Mouse (Mus musculus) left cerebral cortex, adult 11 months (tissue): ENCODE measurements around the gene Tac4.
A peak's percentile ranks its signal among the peaks of the same experiment; 100 is the strongest.

ENCODE experiments used
- DNase-seq: peaks from one replicate; pipeline ENCODE4 v3.0.0; 2022; ENCODE audit warnings: low spot score

Tac4 gene

DNA sequence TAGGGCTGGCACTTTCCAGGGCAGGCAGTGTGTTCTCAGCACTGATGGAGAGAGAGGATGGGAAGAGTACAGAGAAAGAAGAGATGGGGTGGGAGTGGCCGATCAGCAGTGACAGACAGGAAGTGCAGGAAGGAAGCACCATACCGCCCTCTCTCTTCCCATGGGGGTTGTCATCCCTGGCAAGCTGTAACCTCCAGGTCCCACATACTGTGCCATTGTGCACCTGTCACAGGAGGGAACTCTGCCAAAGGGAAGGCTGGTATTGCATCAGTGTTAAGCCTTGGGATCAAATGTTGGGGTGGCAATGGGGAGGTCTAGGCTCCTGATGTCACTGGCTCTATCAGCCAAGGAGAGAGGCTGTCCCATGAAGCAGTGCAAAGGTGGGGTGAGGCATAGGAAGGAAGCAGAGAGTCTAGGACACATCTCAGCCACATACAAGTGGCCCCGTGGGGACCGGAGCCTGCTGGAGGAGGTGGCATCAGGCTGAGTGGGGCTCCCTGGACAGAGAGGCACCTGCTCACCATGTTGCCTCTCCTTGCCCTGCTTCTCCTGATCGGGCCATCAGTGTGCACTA is at the start of gene Tac4:
Gene Tac4 (plus strand): TSS at position 352 of the 574 bp plus-strand sequence.
- no peak for DNase-seq

DNA sequence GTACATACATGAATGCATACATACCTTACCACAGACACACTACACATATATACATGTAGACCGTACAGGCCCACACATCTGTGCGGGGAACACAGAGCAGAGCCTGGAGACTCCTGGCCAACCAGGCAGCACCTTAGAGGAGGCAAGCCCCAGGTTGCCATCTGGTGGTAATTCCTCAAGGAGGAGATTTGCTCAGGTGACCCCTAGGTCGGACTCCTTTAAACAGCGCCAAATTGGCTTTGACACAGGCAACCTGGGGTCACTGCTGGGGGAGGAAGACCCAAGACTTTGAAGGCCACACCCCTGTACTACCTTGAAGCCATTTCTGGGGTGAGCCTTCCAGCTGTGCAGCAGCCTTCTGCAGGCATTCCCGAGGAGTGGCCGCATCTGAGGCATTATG is 47.7 kb upstream of the Tac4 start:
- no peak for DNase-seq

DNA sequence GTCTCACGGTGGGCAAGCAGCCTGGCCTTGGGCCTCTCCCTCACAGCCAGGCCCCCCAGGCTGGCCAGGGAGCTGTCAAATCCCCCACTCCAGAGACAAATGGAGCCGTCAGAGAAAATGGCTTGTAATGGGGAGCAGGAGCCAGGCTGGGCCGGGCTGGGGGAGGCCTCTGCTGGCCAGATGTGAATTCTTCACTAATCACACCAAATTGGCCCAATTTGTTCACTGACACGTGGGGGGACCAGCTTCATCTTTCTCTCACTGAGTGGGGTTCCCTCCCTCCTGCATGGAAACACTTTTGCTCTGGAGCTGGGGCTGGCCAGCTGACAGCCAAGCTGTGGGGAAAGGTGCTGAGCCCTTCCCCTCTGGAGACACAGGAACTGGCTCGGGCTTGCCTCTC is 47.0 kb upstream of the Tac4 start:
- no peak for DNase-seq

DNA sequence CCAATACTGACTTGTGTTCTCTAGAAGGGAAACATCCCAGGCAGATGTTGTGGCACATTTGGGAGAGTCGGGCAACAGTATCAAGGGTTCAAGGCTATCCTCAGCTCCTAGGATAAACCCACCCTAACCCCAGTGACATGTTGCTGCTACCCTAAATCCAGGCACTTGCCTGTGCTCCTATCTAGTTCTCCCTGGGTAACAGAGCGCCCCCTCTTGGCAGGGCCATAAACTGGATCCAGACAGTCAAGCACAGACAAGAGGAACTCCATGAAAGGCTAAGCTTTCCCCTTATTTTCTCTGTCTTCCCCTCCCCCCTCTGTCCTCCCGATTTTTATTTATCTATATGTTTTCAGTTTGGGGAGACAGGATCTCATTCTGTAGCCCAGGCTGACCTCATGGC is 45.1 kb upstream of the Tac4 start:
- no peak for DNase-seq

DNA sequence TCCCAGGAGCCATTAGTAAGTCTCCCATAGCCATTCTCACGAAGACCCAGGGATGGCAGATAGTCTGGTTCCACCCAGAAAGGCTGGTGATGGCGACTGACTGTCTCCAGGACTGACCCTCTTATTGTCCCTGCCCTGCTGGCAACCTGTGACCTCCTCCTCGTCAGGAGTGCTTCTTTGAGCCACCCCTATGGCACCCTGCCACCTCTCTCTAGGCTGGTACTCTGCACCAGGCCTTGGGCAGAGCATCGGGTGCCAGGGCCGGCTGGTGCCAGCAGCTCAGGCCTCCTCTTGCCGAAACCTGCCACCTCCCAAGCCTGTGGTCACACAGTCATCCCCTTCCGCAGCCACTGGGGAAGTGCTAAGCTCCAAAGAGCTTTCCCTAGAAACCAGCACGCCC is 42.2 kb upstream of the Tac4 start:
- DNase-seq = no peak

DNA sequence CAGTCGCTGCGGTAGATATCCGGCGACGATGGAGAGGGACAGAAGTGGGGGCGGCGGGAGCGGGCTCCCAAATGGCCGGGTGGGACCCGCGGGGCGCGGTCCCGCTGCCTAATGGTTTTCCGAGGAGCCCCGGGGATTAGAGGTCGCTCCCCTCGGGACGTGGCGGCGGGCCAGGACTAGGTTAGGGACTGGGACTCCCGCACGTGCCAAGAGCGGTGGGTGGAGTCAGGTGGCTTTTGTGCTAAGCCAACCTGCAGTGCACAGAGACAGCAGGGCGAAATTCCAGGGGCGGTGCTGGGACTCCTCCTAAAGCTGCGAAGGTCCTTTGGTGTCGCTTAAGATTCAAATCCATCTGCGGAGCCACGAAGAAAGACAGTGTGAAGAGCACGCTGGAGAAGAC is 37.9 kb upstream of the Tac4 start:
- DNase-seq = no peak

DNA sequence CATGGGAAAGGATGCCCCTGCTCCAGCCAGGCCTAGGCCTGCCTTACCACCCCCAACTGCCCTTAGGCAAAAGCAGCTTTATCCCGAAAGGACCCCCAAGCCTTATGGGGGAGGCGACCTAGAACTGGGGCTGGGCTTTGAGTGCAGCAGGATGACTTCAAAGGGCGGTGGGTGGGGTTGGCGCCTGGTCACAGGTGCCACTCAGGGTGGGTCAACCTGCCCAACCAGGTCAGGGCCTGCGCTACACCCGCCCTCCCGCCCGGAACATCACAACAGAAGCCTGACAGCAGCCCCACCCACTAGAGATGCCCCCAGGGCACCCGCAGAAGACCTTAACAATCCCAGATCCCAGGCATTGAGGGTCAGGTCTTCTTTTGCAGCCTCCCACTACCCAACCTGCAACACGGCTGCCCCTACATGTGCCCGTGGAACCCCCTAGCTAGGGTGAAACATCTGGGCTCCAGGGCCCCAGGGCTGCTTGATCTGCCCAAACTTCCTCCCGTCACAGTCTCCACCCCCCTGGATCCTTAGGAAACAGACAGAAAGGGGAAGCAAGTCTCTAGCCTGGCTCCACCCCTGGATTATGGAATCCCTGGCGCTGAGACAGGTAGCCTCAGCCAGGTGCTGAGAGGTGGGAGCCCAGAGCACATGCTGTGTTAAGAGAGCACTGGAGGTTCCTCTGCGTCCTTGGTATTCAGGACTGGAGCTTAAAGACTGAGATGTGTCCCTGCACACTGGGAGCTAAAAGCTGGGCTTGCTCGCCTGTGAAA is 37.0 kb upstream of the Tac4 start:
- DNase-seq = no peak

DNA sequence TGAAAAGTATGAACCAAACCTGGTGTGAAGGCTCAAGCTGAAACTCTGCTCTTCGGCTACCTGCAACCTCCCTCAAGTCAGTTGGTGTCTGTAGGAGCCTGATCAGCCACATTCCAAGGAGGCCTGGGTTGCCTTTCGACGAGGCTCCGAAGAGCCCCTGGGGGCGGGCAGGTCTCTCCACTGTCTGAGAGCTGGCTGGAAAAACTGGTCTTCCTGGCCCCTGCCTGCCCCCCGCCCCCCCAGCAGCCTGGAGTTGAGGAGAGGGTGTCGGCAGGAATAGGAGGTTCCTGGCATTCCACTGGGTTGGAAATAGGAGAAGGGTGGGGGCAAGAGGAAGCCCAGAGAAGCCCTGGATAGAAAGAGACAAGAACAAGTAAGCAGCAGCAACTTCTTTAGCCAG is 35.9 kb upstream of the Tac4 start:
- DNase-seq = no peak

DNA sequence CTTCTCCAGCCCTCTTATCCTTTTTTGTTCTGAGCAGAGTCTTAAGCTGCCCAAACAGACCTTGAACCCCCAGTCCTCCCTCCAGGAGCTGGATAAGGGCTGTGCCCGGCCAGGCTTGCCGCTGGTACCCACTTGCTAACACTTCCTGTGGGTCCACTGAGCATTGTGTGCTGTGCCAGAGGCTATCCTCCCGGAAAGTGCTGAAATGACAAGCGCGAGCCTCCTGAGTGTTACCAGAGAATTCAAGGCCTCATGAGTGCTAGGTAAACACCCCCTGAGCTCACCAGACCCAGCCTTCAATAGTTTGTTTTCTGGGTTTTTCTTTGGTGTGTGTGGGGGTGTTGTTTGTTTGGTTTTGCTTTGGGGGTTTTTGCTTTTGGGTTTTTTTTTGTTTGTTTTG is 33.9 kb upstream of the Tac4 start:
- DNase-seq = no peak

DNA sequence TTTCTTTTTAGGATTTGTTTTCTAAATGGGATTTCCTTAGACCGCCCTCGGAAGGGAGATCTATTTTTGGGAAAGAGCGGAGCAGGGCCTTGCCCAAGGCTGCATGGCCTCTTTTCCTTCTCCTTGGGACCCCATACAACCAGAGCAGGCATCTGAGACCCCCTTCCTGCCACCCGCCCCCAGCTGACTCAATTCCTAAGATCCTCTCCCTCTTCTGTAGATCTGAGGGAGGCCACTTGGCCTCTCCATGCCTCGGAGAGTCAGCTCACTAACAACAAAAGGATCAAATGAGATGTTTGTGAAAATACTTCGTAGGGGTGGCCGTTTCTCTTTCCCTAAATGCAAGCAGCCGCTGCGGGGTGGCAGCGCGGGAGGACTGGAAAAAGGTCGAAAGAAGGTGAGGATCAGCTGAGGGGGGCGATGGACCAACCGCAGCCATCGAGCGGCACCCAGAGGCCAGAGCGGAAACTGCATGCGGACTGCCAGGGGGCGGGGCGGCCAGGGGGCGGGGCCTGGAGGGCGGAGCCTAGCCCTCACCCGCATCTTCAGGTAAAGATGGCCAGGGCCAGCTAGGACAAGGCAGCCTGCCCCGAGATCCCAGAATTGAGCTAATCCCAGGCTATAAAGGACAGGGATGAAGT is 29.5 kb upstream of the Tac4 start:
- peak; percentile 21 for DNase-seq

DNA sequence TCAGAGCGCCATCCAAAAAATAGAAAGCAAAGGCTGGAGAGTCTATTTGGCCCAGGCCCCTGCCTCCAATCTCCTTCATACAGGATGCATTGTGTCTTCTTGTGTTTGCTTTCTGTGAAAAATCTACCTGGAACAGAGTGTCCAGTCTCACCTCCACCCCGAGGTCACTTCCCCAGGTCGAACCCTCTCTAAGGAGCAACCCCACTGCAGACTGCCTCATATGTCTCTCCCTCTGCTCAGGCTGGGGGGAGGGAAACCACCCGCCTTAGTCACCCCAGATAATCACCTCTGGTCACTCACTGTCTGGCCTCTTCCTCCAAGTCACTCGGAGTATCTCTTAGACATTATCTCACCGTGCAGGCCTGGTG is 29.0 kb upstream of the Tac4 start:
- DNase-seq = no peak

DNA sequence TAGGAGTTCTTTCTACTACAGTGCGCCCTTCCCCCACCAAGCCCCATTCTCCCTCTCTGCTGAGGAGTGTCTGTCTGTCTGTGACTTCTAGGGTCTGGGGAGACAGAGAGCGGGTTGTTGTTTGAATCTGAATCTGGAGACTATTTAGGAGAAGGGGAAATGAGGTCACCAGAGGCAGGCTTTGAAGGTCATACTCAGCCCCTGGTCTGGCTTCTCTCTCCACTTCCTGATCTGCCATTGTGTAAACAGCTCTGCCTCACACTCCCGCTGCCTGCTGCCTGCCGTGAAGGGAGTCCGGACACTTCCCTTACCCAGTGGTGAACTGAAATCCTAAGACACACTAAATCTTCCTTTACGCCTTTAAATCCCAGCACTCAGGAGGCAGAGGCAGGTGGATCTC is 22.9 kb upstream of the Tac4 start:
- DNase-seq = no peak

DNA sequence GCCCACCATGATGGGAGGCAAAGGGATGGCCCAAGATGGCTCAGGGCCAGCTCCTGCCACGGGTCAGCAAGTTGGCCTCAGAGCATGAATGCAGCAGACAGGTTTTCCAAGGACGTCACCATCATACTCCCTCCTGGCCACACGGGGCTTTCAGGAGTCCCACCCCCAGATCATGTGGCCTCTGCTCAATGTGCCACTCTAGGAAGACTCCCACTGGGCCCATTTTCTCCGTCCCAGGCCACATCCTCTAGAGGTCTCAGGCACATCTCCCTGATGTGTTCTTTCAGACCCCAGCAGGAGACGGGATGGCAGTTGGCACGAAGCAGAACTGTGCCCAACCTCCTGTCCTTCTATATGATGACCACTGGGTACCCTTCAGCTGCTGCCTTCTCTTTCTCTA is 18.7 kb upstream of the Tac4 start:
- no peak for DNase-seq

DNA sequence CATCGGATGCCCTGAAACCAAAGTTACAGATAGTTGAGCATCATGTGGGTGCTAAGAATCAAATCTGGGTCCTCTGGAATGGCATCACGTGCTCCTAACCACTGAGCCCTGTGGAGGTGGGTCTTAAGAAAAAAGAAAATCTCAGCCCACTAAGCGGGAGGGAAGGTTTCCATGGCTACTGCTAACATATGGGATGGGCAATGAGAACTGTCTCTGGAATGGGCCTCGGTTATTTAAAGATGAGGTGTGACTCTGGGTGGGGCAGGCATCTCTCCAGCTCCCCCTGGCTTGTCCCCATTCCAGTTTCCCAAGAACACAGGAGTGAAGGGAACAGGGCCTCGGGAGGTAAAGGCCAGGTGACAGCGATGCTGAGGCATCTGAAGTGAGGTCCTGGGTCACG is 15.9 kb upstream of the Tac4 start:
- DNase-seq = no peak

DNA sequence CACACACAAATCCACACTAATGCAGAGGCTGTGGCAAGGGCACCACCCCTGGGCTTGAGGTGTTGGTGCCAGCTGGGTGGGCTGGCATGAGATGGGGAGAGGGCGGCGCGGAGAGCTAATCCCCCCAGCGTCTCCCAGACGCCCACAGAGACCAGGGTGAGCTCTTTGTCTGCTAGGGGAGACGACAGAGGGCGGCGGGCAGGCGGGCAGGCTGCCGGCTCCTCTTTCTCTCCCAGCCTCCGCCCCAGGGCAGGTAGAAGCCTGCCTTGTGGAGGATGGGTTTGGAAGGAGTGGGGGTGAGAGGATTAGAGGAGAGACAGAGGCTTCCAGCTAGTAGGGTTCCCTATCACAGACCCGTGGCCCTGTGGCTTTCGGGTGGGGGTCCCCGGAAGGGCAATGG is 14.3 kb upstream of the Tac4 start:
- no peak for DNase-seq

DNA sequence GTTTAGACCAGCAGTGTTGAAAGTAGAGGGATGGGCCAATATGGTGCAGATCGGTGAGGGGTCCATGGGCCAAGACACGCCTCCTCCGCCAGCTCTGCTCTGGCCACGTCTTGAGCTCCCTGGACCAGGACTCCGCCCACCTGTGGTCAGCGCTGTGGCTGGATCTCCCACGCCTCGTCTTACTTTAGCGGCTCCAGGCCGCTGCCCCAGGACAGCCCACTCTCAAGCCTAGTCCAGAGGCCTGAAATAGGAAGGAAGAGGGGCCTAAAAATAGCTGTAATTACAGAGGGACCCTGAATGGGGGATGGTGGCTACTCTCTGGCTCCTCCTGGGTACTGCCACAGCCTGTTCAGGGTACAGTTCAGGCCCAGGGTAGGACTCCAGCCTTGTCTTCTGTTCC is 11.2 kb upstream of the Tac4 start:
- DNase-seq = no peak

DNA sequence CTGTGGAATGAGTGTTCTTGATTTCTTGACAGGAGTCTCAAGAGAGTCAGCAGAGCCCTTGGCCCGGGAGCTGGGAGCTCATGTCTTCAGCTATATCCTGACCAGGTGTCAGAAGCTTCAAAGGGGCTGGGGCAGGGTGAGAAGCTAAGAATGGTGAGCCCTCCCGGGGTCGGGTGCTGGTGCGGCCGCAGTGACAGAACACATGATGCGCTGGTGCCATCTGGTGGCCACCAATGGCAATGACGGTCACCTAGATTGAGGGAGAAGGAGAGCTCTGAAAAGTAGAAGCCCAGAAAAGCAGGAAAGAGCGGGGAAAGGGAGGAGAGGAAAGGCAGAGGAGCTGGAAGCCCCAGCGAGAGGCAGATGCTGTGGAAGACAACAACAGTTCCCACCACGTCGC is 10.0 kb upstream of the Tac4 start:
- no peak for DNase-seq

DNA sequence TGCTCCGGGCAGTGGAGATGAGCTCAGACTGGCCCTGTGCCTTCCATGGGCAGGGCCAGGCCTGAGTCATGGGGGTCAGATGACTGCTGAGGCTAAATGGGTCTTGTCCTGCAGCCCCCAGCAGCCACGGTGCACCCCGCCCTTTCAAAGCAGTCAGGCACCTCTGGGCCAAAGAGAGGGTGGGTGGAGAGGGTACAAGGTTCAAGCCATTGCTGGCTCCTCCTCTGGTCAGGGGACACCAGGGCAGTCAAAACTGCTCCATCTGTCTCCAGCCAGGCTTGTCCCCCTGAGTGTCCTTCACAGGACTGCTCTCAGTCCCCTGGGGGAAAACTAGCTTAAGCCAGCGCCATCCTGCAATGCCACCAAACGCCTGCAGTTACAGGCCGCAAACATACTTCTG is 9.2 kb upstream of the Tac4 start:
- DNase-seq = no peak

DNA sequence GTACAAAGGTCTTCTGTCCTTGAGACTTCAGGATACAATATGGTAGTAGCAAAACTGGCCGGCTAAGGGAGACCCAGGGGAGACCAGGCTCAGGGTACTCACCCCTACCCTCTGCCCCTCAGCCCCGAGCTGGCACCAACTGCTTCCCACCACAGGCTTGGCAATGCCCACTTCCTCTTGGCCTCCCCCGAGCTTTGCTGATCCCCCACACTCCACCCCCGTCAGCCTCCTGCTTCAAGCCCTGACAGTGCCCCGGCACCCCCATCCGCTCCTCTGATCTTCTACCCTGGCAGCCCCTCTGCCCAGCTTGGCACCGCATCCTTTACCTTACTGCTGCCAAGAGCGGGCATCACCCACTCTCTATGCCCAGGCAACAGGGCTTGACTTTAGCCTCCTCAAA is 7.2 kb upstream of the Tac4 start:
- no peak for DNase-seq

DNA sequence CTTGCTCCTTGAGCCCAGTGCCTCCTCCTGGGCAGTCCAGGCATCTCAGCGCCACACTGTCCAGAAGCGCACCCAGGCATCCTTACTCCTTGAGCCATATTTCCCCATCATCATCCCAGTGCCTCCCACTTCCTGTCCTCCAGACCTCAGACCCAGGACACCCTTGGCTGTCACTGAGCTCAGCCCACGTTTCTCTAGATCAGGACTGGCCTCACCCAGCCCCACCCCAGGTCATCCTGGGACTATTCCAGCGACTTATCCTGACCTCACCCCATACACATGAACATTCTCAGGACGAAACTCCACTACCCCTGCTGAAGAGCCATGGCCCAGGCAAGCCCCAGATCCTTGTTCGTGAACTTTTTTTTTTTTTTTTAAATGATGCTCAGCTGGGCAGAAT is 5.6 kb upstream of the Tac4 start:
- no peak for DNase-seq

DNA sequence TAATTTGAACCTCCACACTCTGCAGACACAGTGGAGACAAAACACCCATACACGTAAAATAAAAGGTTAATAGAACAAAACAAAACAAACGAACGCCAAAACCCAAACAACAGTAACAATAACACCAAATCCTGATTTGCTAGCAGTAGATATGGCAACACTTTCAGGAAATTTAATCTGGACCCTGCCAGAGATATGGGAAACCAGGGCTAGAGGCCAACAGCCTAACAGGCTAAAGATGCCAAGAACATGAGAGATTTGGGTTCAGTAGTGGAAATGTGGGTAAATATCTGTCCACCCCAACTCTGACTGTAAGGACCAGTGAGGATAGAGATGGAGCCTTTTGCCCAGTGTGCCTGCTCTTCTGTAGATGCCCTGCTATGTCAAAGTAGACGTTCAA is 3.4 kb upstream of the Tac4 start:
- no peak for DNase-seq

DNA sequence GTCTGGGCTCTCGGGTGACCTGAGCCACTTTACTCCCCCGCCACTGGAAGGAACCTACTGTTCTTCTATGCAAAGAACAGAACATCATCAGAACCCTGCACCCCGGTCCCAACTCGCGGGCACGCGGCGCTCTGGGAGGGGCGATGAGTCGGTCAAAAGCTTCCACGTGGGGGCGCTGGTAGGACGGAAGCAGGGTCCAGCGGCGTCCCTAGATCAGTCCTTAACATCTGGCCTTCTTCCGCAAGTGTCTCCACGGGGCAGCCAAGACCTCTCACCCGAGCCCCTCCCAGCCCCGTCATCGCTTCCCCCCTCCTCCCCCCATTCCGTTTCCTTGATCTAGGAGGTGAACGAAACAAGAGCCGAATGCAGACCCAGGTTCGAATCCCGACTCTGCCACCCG is 2.8 kb upstream of the Tac4 start:
- DNase-seq = no peak

DNA sequence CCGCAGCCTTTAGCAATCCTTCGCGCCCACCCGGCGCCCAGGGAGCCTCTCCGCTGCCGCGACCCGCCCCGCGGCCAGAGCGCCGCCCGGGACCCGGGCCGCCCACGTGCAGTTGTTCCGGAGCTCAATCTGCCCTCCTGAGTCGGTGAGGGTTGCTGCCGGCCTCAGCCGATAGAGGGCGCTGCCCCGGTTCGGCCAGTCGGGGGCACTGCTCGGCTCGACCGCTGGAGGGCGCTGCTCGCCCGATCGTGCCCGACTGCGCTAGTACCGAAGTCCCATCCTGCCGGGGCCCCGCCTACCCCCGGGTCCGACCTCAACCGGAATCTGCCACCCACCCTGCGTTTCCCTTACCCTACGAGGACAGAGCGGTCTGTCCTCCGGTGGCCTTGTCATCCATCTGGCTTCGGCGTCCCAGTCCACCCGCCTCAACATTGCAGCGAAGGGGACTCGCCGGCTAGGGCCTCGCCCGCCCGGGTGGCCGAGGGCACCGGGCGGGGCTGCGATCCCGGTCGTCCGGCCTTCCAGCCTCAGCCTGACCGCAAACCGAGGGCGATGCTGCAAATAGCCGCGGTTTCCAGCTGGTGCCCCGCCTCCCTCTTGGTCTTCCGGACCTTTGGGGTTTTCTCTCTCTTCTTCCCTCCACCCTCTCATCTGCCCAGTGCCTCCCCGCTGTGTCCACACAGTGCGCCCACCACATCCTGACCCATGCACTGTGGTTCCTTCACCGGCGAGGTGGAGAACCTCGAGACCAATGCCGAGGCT is 2.1 kb upstream of the Tac4 start:
- peak; percentile 75 for DNase-seq
